Mouse (Mus musculus): ENCODE data around the gene Lpin3. TPM values are rescaled to one million over a fixed set of nuclear protein-coding genes. Genes with fewer than 3 reads are reported as not detected.
A peak's percentile ranks its signal among the peaks of the same experiment; 100 is the strongest.

Lpin3 gene
- total RNA-seq (2021), result 1 to 10 TPM; 1.6 to 2.9 TPM
- long read RNA-seq, experiment 1, transcript Lpin3-203 (20 exons, 3,470 nt), result major isoform, 6 of 6 reads
- long read RNA-seq, experiment 1, partial matches to known transcripts, result 0 of 6 reads
- long read RNA-seq, experiment 1, other reads (novel, unspliced or antisense), result 0 of 6 reads
- long read RNA-seq, experiment 2, partial matches to known transcripts, result 2 of 3 reads
- long read RNA-seq, experiment 2, other reads (novel, unspliced or antisense), result 0 of 3 reads

- peak; percentile 82 for DNase-seq (ENCODE audit: low spot score)
These were observed at the start of gene Lpin3 for GRCm38 (mm10) chr2:160880453-160881195. Gene Lpin3 (plus strand): TSS chr2:160880670.

GRCm38 (mm10) chr2:160840838-160841237 is 39.6 kb upstream of the Lpin3 start:
- DNase-seq (ENCODE audit: low spot score), result no peak

- no peak for DNase-seq (ENCODE audit: low spot score)
These were observed 32.8 kb upstream of the Lpin3 start for GRCm38 (mm10) chr2:160847664-160848063.

- peak; percentile 45 for DNase-seq (ENCODE audit: low spot score)
These were observed 32.3 kb upstream of the Lpin3 start for GRCm38 (mm10) chr2:160848186-160848585.

GRCm38 (mm10) chr2:160849617-160850240 is 30.7 kb upstream of the Lpin3 start:
- DNase-seq (ENCODE audit: low spot score), result no peak

- DNase-seq (ENCODE audit: low spot score), result peak; percentile 33
These were observed 30.1 kb upstream of the Lpin3 start for GRCm38 (mm10) chr2:160850360-160850759.

GRCm38 (mm10) chr2:160854687-160855086 is 25.8 kb upstream of the Lpin3 start:
- no peak for DNase-seq (ENCODE audit: low spot score)

GRCm38 (mm10) chr2:160856359-160857102 is 23.9 kb upstream of the Lpin3 start:
- no peak for DNase-seq (ENCODE audit: low spot score)

GRCm38 (mm10) chr2:160860363-160860762 is 20.1 kb upstream of the Lpin3 start:
- no peak for DNase-seq (ENCODE audit: low spot score)

- no peak for DNase-seq (ENCODE audit: low spot score)
These were observed 16.4 kb upstream of the Lpin3 start for GRCm38 (mm10) chr2:160864112-160864511.

- DNase-seq (ENCODE audit: low spot score), result no peak
These were observed 15.2 kb upstream of the Lpin3 start for GRCm38 (mm10) chr2:160865266-160865665.

- DNase-seq (ENCODE audit: low spot score), result no peak
These were observed 11.0 kb upstream of the Lpin3 start for GRCm38 (mm10) chr2:160869446-160869845.

- no peak for DNase-seq (ENCODE audit: low spot score)
These were observed 9.2 kb upstream of the Lpin3 start for GRCm38 (mm10) chr2:160871310-160871709.

- peak; percentile 60 for DNase-seq (ENCODE audit: low spot score)
These were observed 8.1 kb upstream of the Lpin3 start for GRCm38 (mm10) chr2:160872395-160872794.

GRCm38 (mm10) chr2:160872890-160873382 is 7.5 kb upstream of the Lpin3 start, which contains the start of gene Zhx3:
Gene Zhx3 (minus strand): TSS chr2:160872998.
- peak; percentile 94 for DNase-seq (ENCODE audit: low spot score)

GRCm38 (mm10) chr2:160874231-160874877 is 6.1 kb upstream of the Lpin3 start:
- no peak for DNase-seq (ENCODE audit: low spot score)

GRCm38 (mm10) chr2:160876115-160876514 is 4.4 kb upstream of the Lpin3 start:
- DNase-seq (ENCODE audit: low spot score), result no peak

- no peak for DNase-seq (ENCODE audit: low spot score)
These were observed 1.1 kb downstream of the Lpin3 start for GRCm38 (mm10) chr2:160881462-160882101.

- DNase-seq (ENCODE audit: low spot score), result no peak
These were observed 2.0 kb downstream of the Lpin3 start for GRCm38 (mm10) chr2:160882436-160882835.

- peak; percentile 88 for DNase-seq (ENCODE audit: low spot score)
These were observed 3.4 kb downstream of the Lpin3 start for GRCm38 (mm10) chr2:160883912-160884311.
